Mouse (Mus musculus): ENCODE measurements around the gene Dcst1.

DNA sequence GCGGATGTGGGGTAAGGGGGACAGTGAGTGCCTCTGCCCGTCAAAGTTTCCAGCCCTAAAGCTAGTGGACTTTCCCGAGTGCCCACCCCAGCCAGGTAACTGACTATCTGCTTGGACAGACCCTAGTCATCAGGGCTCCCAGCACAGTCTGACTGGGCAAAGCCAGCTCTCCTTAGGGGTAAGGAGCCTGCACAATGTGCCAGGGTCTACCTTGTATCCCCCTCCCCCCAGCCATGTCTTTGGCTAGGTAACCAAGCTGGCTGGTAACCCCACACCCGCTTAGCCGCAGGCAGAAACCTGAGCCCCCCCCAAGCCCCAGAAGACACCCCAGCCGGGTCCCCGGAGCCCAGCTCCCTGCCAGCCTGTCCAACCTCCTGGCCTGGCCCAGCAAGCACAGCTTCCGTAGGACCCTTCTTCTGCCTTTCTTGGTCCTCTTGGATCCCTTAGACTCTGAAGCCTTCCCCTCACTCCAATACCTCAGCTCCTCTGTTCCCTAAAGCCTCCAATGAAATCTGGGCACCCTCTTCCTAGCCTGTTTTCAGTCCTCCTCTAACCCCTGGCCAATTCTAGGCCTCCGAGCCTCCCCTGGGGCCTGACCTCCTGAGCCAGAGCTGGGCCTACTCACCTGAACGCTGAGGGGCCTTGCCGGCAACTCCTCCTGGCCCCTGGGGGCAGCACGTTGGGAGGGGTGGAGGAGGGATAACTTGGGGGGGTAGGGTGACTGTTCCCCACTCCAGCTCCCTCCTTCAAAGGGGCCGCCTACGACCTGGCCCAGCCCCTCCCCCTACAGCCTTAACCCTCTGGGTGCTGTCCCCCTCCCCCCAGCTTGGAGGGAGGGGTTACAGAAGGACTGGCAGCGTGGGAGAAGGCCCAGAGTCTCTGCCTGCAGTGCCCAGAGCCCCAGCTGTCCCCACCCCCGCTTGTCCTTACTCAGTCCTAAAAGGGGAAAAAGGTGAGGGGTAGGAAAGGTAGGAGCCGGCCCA is 21.7 kb upstream of the Dcst1 start:
- TF ChIP-seq EP300 (IDR thresholded peaks at IDR 0.05; ENCODE audit: low read depth) (no peak), CTCF (IDR thresholded peaks at IDR 0.05; ENCODE audit: low read depth) (no peak)
